Mouse (Mus musculus): ENCODE results near the gene Elp4. TPM values are rescaled to one million over a fixed set of nuclear protein-coding genes. Genes with fewer than 3 reads are reported as not detected.

Elp4 gene
- polyA plus RNA-seq, 1 experiment from 2014 or later = 22.0 TPM

GRCm38 (mm10) chr2:105686363-105687316 lies 217.7 kb downstream of the Elp4 start:
- peaks cover 12% of the 10 kb centered on the region for H3K4me1 ChIP-seq (ENCODE audit: control insufficient read depth, insufficient read depth, low read length)
- H3K27me3 ChIP-seq (ENCODE audit: control insufficient read depth, insufficient read depth, low read length) = peaks cover 90% of the 10 kb centered on the region
- no peaks in the 10 kb centered on the region for H3K9me3 ChIP-seq (replicated peaks; ENCODE audit: control insufficient read depth, low read length)
- no peak overlapping the region for H3K9ac ChIP-seq (ENCODE audit: low read depth, low read length)
- no peaks in the 10 kb centered on the region for H3K36me3 ChIP-seq (ENCODE audit: control insufficient read depth, insufficient read depth, low read length)
- 4% methylated on average over 36 of the region's 36 CpGs for WGBS (ENCODE audit: insufficient replicate concordance)
- H3K4me3 ChIP-seq (ENCODE audit: low read depth, low read length) = no peak overlapping the region
- no peak for ATAC-seq (replicated peaks; ENCODE audit: insufficient number of reproducible peaks, low FRiP score, low TSS enrichment)
- H3K27ac ChIP-seq (ENCODE audit: low read depth, low read length) = no peak overlapping the region
- H3K4me2 ChIP-seq = no peak overlapping the region

DNA sequence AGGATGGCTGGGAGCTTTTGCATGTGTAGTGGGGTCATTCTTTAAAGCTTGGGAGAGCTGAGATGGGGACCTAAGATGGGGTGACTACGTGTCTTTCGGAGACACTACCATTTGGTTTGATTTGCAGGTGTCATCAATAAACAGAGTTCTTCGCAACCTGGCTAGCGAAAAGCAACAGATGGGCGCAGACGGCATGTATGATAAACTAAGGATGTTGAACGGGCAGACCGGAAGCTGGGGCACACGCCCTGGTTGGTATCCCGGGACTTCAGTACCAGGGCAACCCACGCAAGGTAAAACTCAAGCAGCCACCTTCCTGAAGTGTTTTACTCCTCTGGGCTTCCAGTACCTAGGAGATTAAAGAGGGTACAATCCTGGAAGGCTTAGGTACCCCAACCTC lies 218.7 kb downstream of the Elp4 start:
- no peak overlapping the region for H3K4me3 ChIP-seq (ENCODE audit: low read depth, low read length)
- peaks cover 91% of the 10 kb centered on the region for H3K27me3 ChIP-seq (ENCODE audit: control insufficient read depth, insufficient read depth, low read length)
- no peak overlapping the region for H3K27ac ChIP-seq (ENCODE audit: low read depth, low read length)
- H3K9ac ChIP-seq (ENCODE audit: low read depth, low read length) = no peak overlapping the region
- H3K9me3 ChIP-seq (replicated peaks; ENCODE audit: control insufficient read depth, low read length) = no peaks in the 10 kb centered on the region
- peaks cover 12% of the 10 kb centered on the region for H3K4me1 ChIP-seq (ENCODE audit: control insufficient read depth, insufficient read depth, low read length)
- H3K4me2 ChIP-seq = no peak overlapping the region
- H3K36me3 ChIP-seq (ENCODE audit: control insufficient read depth, insufficient read depth, low read length) = no peaks in the 10 kb centered on the region
- 10% methylated on average over 11 of the region's 11 CpGs for WGBS (ENCODE audit: insufficient replicate concordance)
- ATAC-seq (replicated peaks; ENCODE audit: insufficient number of reproducible peaks, low FRiP score, low TSS enrichment) = no peak

DNA sequence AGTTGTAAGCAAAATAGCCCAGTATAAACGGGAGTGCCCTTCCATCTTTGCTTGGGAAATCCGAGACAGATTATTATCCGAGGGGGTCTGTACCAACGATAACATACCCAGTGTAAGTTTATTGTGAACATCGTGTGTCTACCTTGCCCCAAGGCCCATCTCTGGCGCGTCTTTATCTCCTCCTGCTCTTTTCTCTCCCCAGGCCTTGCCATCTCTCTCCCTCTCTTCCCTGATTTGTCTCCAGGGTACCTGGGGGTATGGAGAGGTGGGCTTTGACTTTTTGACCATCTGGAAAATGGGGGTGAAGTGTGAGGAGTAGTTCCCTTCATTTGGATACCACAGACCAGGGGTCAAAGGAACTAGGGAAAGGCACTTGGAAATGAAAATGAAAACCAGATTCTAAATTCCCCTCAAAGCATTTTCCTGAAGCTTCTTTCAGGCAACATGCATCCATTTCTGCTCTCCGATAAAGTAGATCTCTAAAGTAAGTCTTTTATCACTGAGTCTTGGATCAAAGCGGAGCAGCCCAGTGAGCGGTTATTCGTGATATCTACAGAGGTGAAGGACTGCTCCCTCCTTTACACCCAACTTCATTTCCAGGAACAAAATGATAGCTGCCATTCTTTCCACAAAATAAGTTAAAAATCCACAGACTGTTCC lies 219.2 kb downstream of the Elp4 start:
- whole genome bisulfite sequencing (ENCODE audit: insufficient replicate concordance) = 7% methylated on average over 11 of the region's 11 CpGs

GRCm38 (mm10) chr2:105683771-105684410 lies 220.5 kb downstream of the Elp4 start:
- peaks cover 10% of the 10 kb centered on the region for H3K4me1 ChIP-seq (ENCODE audit: control insufficient read depth, insufficient read depth, low read length)
- no peaks in the 10 kb centered on the region for H3K36me3 ChIP-seq (ENCODE audit: control insufficient read depth, insufficient read depth, low read length)
- H3K27ac ChIP-seq (ENCODE audit: low read depth, low read length) = no peak overlapping the region
- WGBS (ENCODE audit: insufficient replicate concordance) = 2% methylated on average over 22 of the region's 22 CpGs
- no peaks in the 10 kb centered on the region for H3K9me3 ChIP-seq (replicated peaks; ENCODE audit: control insufficient read depth, low read length)
- H3K4me2 ChIP-seq = no peak overlapping the region
- no peak overlapping the region for H3K9ac ChIP-seq (ENCODE audit: low read depth, low read length)
- no peak overlapping the region for H3K4me3 ChIP-seq (ENCODE audit: low read depth, low read length)
- H3K27me3 ChIP-seq (ENCODE audit: control insufficient read depth, insufficient read depth, low read length) = peaks cover 93% of the 10 kb centered on the region
- ATAC-seq (replicated peaks; ENCODE audit: insufficient number of reproducible peaks, low FRiP score, low TSS enrichment) = no peak

More for the DNA sequence above, 219.2 kb downstream of the Elp4 start:
- Histone ChIP-seq H3K4me1 (ENCODE audit: control insufficient read depth, insufficient read depth, low read length) (peaks cover 12% of the 10 kb centered on the region), H3K4me2 (no peak overlapping the region), H3K9me3 (replicated peaks; ENCODE audit: control insufficient read depth, low read length) (no peaks in the 10 kb centered on the region), H3K27ac (ENCODE audit: low read depth, low read length) (no peak overlapping the region), H3K9ac (ENCODE audit: low read depth, low read length) (no peak overlapping the region), H3K27me3 (ENCODE audit: control insufficient read depth, insufficient read depth, low read length) (peaks cover 92% of the 10 kb centered on the region), H3K4me3 (ENCODE audit: low read depth, low read length) (no peak overlapping the region), H3K36me3 (ENCODE audit: control insufficient read depth, insufficient read depth, low read length) (no peaks in the 10 kb centered on the region)
- ATAC-seq (replicated peaks; ENCODE audit: insufficient number of reproducible peaks, low FRiP score, low TSS enrichment) = no peak

DNA sequence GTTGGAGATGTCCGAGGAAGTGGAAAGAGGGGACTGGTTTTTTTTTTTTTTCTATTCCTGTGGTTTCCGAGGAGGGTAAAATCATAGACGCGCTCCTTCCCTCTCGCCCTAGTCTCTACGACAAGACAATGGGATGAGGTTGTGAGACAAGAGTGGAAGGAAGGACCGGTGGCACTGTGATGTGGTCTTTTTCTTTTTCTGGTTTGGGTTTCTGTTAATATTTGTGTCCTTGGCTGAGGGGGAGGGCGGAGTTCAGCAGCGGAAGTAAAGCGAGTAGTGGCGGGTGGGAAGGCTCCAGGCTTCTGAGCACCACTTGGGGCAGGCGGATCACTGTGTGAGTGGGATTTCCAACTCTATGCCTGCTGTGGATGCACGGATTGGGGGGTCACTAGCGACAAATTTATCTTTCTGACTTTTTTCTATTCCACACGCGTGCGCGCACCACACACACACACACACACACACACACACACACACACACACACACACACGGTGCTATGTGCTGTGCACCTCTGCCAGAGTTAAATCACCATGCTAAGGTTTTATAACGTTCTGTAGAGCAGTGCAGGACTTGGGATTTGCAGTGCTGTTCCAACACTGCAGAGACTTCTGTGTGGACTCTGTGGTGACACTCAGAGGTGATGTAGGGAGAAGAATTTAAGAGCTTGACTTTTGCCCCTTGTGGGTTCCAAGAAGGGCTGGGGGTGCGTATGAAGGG lies 221.6 kb downstream of the Elp4 start:
- Histone ChIP-seq H3K9me3 (replicated peaks; ENCODE audit: control insufficient read depth, low read length) (no peaks in the 10 kb centered on the region), H3K27ac (ENCODE audit: low read depth, low read length) (no peak overlapping the region), H3K27me3 (ENCODE audit: control insufficient read depth, insufficient read depth, low read length) (peaks cover 89% of the 10 kb centered on the region), H3K4me1 (ENCODE audit: control insufficient read depth, insufficient read depth, low read length) (peaks cover 7% of the 10 kb centered on the region), H3K4me2 (peak overlapping the region; percentile 24; the same call in 1 of the 2 replicates), H3K9ac (ENCODE audit: low read depth, low read length) (no peak overlapping the region), H3K36me3 (ENCODE audit: control insufficient read depth, insufficient read depth, low read length) (no peaks in the 10 kb centered on the region), H3K4me3 (ENCODE audit: low read depth, low read length) (peak overlapping the region; percentile 5; the same call in 1 of the 2 replicates)
- under 1% methylated on average over 21 of the region's 21 CpGs for WGBS (ENCODE audit: insufficient replicate concordance)
- ATAC-seq (replicated peaks; ENCODE audit: insufficient number of reproducible peaks, low FRiP score, low TSS enrichment) = no peak

GRCm38 (mm10) chr2:105682011-105682501 lies 222.3 kb downstream of the Elp4 start:
- H3K27ac ChIP-seq (ENCODE audit: low read depth, low read length) = no peak overlapping the region
- H3K4me3 ChIP-seq (ENCODE audit: low read depth, low read length) = peak overlapping the region; percentile 22
- H3K4me2 ChIP-seq = peak overlapping the region; percentile 24
- no peaks in the 10 kb centered on the region for H3K9me3 ChIP-seq (replicated peaks; ENCODE audit: control insufficient read depth, low read length)
- no peak for ATAC-seq (replicated peaks; ENCODE audit: insufficient number of reproducible peaks, low FRiP score, low TSS enrichment)
- under 1% methylated on average over 23 of the region's 23 CpGs for WGBS (ENCODE audit: insufficient replicate concordance)
- H3K36me3 ChIP-seq (ENCODE audit: control insufficient read depth, insufficient read depth, low read length) = no peaks in the 10 kb centered on the region
- peaks cover 6% of the 10 kb centered on the region; the same call in 1 of the 2 replicates for H3K4me1 ChIP-seq (ENCODE audit: control insufficient read depth, insufficient read depth, low read length)
- H3K9ac ChIP-seq (ENCODE audit: low read depth, low read length) = no peak overlapping the region
- H3K27me3 ChIP-seq (ENCODE audit: control insufficient read depth, insufficient read depth, low read length) = peaks cover 89% of the 10 kb centered on the region

DNA sequence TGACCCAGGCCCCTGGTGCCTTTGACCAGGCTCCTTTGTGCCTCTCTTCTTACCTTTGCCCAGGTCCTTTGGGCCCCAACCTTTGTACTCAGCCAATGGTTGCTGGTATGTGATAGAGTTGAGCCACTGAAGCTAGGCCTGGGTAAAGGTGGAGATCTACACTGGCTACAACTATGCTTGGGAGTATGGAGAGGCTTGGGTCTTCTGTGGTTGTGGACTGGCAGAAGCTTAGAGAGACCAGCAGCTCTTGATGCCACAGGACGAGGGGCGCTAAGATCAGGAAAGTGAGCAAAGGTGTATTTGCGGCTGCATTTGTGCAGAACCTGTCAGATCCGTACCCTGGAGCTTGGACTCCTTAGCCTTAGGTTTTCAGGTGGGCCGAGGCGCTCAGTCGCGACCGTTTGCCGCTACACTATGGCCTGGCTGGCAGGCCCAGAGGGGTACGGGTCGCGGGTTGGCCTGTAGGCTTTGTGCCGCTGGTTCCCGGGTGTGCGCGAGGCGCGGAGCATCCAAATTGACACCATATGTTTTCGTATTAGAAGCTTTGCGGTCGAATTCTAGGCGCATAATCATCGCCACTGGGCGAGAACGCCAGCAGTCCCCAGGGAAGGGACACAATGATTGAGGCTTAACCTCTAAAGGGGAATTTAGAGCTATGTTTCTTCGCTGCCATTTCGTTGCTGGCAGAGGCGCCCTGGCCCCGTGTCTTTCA lies 223.2 kb downstream of the Elp4 start:
- no peak for ATAC-seq (replicated peaks; ENCODE audit: insufficient number of reproducible peaks, low FRiP score, low TSS enrichment)
- no peak overlapping the region for H3K4me2 ChIP-seq
- H3K4me1 ChIP-seq (ENCODE audit: control insufficient read depth, insufficient read depth, low read length) = peaks cover 8% of the 10 kb centered on the region; the same call in 1 of the 2 replicates
- peaks cover 88% of the 10 kb centered on the region for H3K27me3 ChIP-seq (ENCODE audit: control insufficient read depth, insufficient read depth, low read length)
- no peak overlapping the region for H3K4me3 ChIP-seq (ENCODE audit: low read depth, low read length)
- H3K27ac ChIP-seq (ENCODE audit: low read depth, low read length) = no peak overlapping the region
- 3% methylated on average over 30 of the region's 30 CpGs for WGBS (ENCODE audit: insufficient replicate concordance)
- H3K9me3 ChIP-seq (replicated peaks; ENCODE audit: control insufficient read depth, low read length) = no peaks in the 10 kb centered on the region
- H3K36me3 ChIP-seq (ENCODE audit: control insufficient read depth, insufficient read depth, low read length) = no peaks in the 10 kb centered on the region
- no peak overlapping the region for H3K9ac ChIP-seq (ENCODE audit: low read depth, low read length)

Measured in heart, embryonic 11.5 days (tissue).